Mouse (Mus musculus) olfactory bulb, adult 2 months (tissue): ENCODE results near the gene Tctex1d1.

ENCODE experiments used
- CTCF ChIP-seq: fragments of 200-500 bp; IDR thresholded peaks from 2 replicates; pipeline ENCODE4 v1.5.1; 2012; ENCODE audit warnings: low read depth, mild to moderate bottlenecking, low read length, moderate library complexity; ENCODE audit not compliant: insufficient read depth
- POLR2A ChIP-seq: fragments of 200-500 bp; IDR thresholded peaks from 2 replicates; pipeline ENCODE4 v1.6.1; 2012; ENCODE audit warnings: mild to moderate bottlenecking, low read depth, low read length, moderate library complexity; ENCODE audit not compliant: insufficient read depth

- TF ChIP-seq CTCF (no peak), POLR2A (no peak)
These were observed 28.6 kb downstream of the Tctex1d1 start for GRCm38 (mm10) chr4:103006943-103007418.
